16 mouse cellular contexts compared by ENCODE assay signal in the genomic region with DNA sequence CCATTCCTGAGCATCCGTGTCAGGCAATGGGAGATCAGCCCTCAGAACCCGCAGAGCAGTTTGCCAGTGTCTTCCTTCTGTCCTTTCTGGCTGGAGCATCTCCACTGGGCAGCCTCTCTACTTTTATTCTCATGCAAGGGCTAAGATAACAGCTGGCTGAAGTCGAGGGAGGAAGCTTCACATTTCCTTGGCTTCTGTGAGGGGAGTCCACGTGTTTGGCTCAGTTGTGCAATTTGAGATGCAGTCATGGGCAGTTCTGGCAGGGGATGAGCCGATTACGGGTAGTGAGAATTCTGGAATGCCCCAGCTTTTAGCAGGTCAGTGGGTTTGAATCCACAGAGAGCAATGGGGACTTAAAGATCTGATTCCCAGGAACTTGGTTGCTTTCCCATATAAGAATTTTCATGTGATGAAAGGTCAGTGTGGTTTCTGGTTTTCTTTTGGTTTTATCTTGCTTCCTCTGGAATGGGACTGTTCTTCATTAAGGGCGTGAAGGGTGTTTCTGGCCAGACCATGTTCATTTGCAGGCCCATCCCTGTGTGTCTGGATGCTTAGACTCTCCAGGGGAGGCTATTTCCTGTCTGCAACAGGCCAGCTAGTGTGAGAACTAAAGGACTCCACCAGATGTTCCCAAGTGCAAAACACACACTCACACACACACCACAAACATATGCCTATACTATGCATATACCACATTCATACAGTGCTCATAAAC. TPM values are rescaled to one million over a fixed set of nuclear protein-coding genes. Genes with fewer than 3 reads are reported as not detected.
DNase-seq lines count a peak whose midpoint lies in the region; ATAC-seq and TF ChIP-seq lines count a peak whose summit lies in the region.
"Had no signal": no experiment of that assay in that cellular context is flagged by ENCODE, and none has a peak within 500 bp of the region (broad histone marks: within the 10 kb centered on the region; RNA-seq: fewer than 3 reads in every experiment).

No protein-coding gene starts in this region.

- no peaks in the 10 kb centered on the region for H3K27me3 ChIP-seq in heart, embryonic 12.5 days (replicated peaks)
- no peaks in the 10 kb centered on the region for H3K27me3 ChIP-seq in lung, postnatal 0 days (replicated peaks; ENCODE audit: insufficient read depth, low read length)
- H3K27me3 ChIP-seq in intestine, postnatal 0 days (replicated peaks; ENCODE audit: control insufficient read depth, insufficient read depth, low read length): no peaks in the 10 kb centered on the region
- H3K27me3 ChIP-seq in forebrain, embryonic 15.5 days: no peaks in the 10 kb centered on the region
- H3K27me3 ChIP-seq: megakaryocyte, embryonic 14.5 days; stomach, embryonic 15.5 days had no signal

- H3K27ac ChIP-seq in heart, embryonic 12.5 days (ENCODE audit: poor library complexity, severe bottlenecking): no peak overlapping the region
- no peak overlapping the region for H3K27ac ChIP-seq in lung, postnatal 0 days (ENCODE audit: low read length)
- H3K27ac ChIP-seq in intestine, postnatal 0 days (ENCODE audit: low read depth, low read length): no peak overlapping the region
- H3K27ac ChIP-seq in forebrain, embryonic 15.5 days (replicated peaks): no peak overlapping the region
- H3K27ac ChIP-seq: stomach, embryonic 15.5 days had no signal

- no peak for ATAC-seq in heart, embryonic 12.5 days (ENCODE audit: insufficient number of reproducible peaks, low FRiP score)
- ATAC-seq in lung, postnatal 0 days: peak; percentile 24; the same call in 1 of the 2 replicates
- no peak for ATAC-seq in intestine, postnatal 0 days
- no peak for ATAC-seq in forebrain, embryonic 15.5 days (replicated peaks)

- H3K4me3 ChIP-seq in heart, embryonic 12.5 days: no peak overlapping the region
- no peak overlapping the region for H3K4me3 ChIP-seq in lung, postnatal 0 days (ENCODE audit: low read depth, low read length)
- no peak overlapping the region for H3K4me3 ChIP-seq in intestine, postnatal 0 days (ENCODE audit: low read depth, low read length)
- H3K4me3 ChIP-seq in forebrain, embryonic 15.5 days: no peak overlapping the region
- H3K4me3 ChIP-seq: megakaryocyte, embryonic 14.5 days; stomach, embryonic 15.5 days had no signal

- WGBS in heart, embryonic 12.5 days: 61% methylated on average over 7 of the region's 7 CpGs
- 61% methylated on average over 7 of the region's 7 CpGs for WGBS in lung, postnatal 0 days
- 71% methylated on average over 7 of the region's 7 CpGs for WGBS in intestine, postnatal 0 days
- 71% methylated on average over 7 of the region's 7 CpGs for WGBS in forebrain, embryonic 15.5 days

- no peak overlapping the region for H3K4me2 ChIP-seq in heart, embryonic 12.5 days
- no peak overlapping the region for H3K4me2 ChIP-seq in lung, postnatal 0 days (replicated peaks; ENCODE audit: low read depth, low read length)
- H3K4me2 ChIP-seq in intestine, postnatal 0 days (replicated peaks; ENCODE audit: low read depth): no peak overlapping the region
- no peak overlapping the region for H3K4me2 ChIP-seq in forebrain, embryonic 15.5 days (replicated peaks)
- H3K4me2 ChIP-seq: stomach, embryonic 15.5 days had no signal

- H3K4me1 ChIP-seq in heart, embryonic 12.5 days (replicated peaks): no peaks in the 10 kb centered on the region
- no peaks in the 10 kb centered on the region for H3K4me1 ChIP-seq in lung, postnatal 0 days (ENCODE audit: insufficient read depth, low read depth, low read length)
- no peaks in the 10 kb centered on the region for H3K4me1 ChIP-seq in intestine, postnatal 0 days (replicated peaks; ENCODE audit: control insufficient read depth, insufficient read depth, low read length)
- no peaks in the 10 kb centered on the region for H3K4me1 ChIP-seq in forebrain, embryonic 15.5 days
- H3K4me1 ChIP-seq: stomach, embryonic 15.5 days had no signal

- no peaks in the 10 kb centered on the region for H3K36me3 ChIP-seq in heart, embryonic 12.5 days
- H3K36me3 ChIP-seq in lung, postnatal 0 days (ENCODE audit: insufficient read depth, low read length): no peaks in the 10 kb centered on the region
- no peaks in the 10 kb centered on the region for H3K36me3 ChIP-seq in intestine, postnatal 0 days (ENCODE audit: control insufficient read depth, insufficient read depth)
- H3K36me3 ChIP-seq in forebrain, embryonic 15.5 days: no peaks in the 10 kb centered on the region
- H3K36me3 ChIP-seq: stomach, embryonic 15.5 days had no signal

- DNase-seq in heart, adult 18-20 months: peak; percentile 70 to 83
- peak; percentile 35 for DNase-seq in MN1 (ENCODE audit: low spot score)
- peak; percentile 67 for DNase-seq in heart, adult 8-10 months (ENCODE audit: low spot score)
- DNase-seq in lung, postnatal 0 days (ENCODE audit: low spot score): peak; percentile 49
- DNase-seq in frontal cortex, adult 2 months (ENCODE audit: extremely low spot score in 1 of 2, low spot score in 1 of 2): no peak

- H3K9me3 ChIP-seq in heart, embryonic 12.5 days (replicated peaks): peaks cover 83% of the 10 kb centered on the region
- H3K9me3 ChIP-seq in lung, postnatal 0 days (ENCODE audit: low read length): peaks cover 58% of the 10 kb centered on the region
- H3K9me3 ChIP-seq in intestine, postnatal 0 days (ENCODE audit: control insufficient read depth): peaks cover 69% of the 10 kb centered on the region
- peaks cover 73% of the 10 kb centered on the region for H3K9me3 ChIP-seq in forebrain, embryonic 15.5 days

- TF ChIP-seq CTCF in lung, postnatal 0 days (IDR thresholded peaks at IDR 0.05): no peak
- no peak for TF ChIP-seq CTCF in intestine, postnatal 0 days (IDR thresholded peaks at IDR 0.05; ENCODE audit: low read depth)

- TF ChIP-seq EP300 in lung, postnatal 0 days (IDR thresholded peaks at IDR 0.05): no peak

- no peak overlapping the region for H3K9ac ChIP-seq in heart, embryonic 12.5 days
- no peak overlapping the region for H3K9ac ChIP-seq in lung, postnatal 0 days (replicated peaks; ENCODE audit: low read depth)
- no peak overlapping the region for H3K9ac ChIP-seq in intestine, postnatal 0 days (ENCODE audit: low read depth, low read length)
- H3K9ac ChIP-seq in forebrain, embryonic 15.5 days (replicated peaks): no peak overlapping the region
- H3K9ac ChIP-seq: stomach, embryonic 15.5 days had no signal

RNA-seq across cellular contexts. Expression of gene Smok2a, which starts 8.7 kb away (rescaled TPM):
- total RNA-seq in heart, adult 18-20 months (2021): not detected
- not detected in 2 replicates for polyA plus RNA-seq in heart, embryonic 12.5 days (2016; fragmentation: Nextera tagmentation; extraction: Ambion mirVana)
- not detected for total RNA-seq in heart, adult 8-10 months (2022)
- not detected in 2 replicates for polyA plus RNA-seq in lung, postnatal 0 days (2015; fragmentation: Nextera tagmentation; extraction: Ambion mirVana)
- polyA plus RNA-seq in intestine, postnatal 0 days (2015; fragmentation: Nextera tagmentation; extraction: Ambion mirVana): not detected in 2 replicates
- polyA plus RNA-seq in frontal cortex, adult 2 months (2012; rRNA removed): not detected in 2 replicates
- not detected in 2 replicates for polyA plus RNA-seq in forebrain, embryonic 15.5 days (2015; fragmentation: Nextera tagmentation; extraction: Ambion mirVana)
- total RNA-seq: adrenal gland, adult 18-20 months; common myeloid progenitor, adult 5-6 weeks; granulocyte monocyte progenitor cell, adult 5-6 weeks; left cerebral cortex, postnatal 14 days had no signal
- polyA plus RNA-seq: C2C12; large intestine, adult 2 months; stomach, embryonic 15.5 days had no signal

RNA-seq across cellular contexts. Expression of gene Smok2b, which starts 17.8 kb away (rescaled TPM):
- not detected for total RNA-seq in heart, adult 18-20 months (2021)
- not detected in 2 replicates for polyA plus RNA-seq in heart, embryonic 12.5 days (2016; fragmentation: Nextera tagmentation; extraction: Ambion mirVana)
- not detected for total RNA-seq in heart, adult 8-10 months (2022)
- not detected in 2 replicates for polyA plus RNA-seq in lung, postnatal 0 days (2015; fragmentation: Nextera tagmentation; extraction: Ambion mirVana)
- polyA plus RNA-seq in intestine, postnatal 0 days (2015; fragmentation: Nextera tagmentation; extraction: Ambion mirVana): not detected in 2 replicates
- not detected in 2 replicates for polyA plus RNA-seq in frontal cortex, adult 2 months (2012; rRNA removed)
- polyA plus RNA-seq in forebrain, embryonic 15.5 days (2015; fragmentation: Nextera tagmentation; extraction: Ambion mirVana): not detected in 2 replicates
- total RNA-seq: adrenal gland, adult 18-20 months; common myeloid progenitor, adult 5-6 weeks; granulocyte monocyte progenitor cell, adult 5-6 weeks; left cerebral cortex, postnatal 14 days had no signal
- polyA plus RNA-seq: C2C12; large intestine, adult 2 months; stomach, embryonic 15.5 days had no signal

Comparison
In these comparisons a context has a peak if more than half of its experiments do, and no peak if none do; other contexts are left out.
1. DNase-seq: peak in heart, adult 18-20 months (2 of 2), MN1 (single experiment), heart, adult 8-10 months (single experiment) and lung, postnatal 0 days (single experiment); none in frontal cortex, adult 2 months (0 of 2).